Mouse (Mus musculus) limb, embryonic 11.5 days (tissue): ENCODE data around the gene Rap1b. TPM values are rescaled to one million over a fixed set of nuclear protein-coding genes. Genes with fewer than 3 reads are reported as not detected.

Experiments
- ATAC-seq: fragments of 200-750 bp; cut with Nextera tagmentation; 2 replicates; pipeline ENCODE4 v1.8.0; 2017; ENCODE audit warnings: low read depth; ENCODE audit not compliant: insufficient number of reproducible peaks, low FRiP score, low TSS enrichment
- DNase-seq: peaks from one replicate; pipeline ENCODE4 v3.0.0-alpha.2; 2015; ENCODE audit warnings: low spot score
- H3K27ac ChIP-seq: fragments of 300-500 bp; sonication (generic); replicated peaks from 2 replicates; pipeline ENCODE4 v1.5.1; 2014; ENCODE audit warnings: low read depth, mild to moderate bottlenecking, low read length
- H3K27me3 ChIP-seq: fragments of 300-500 bp; sonication (generic); 2 replicates; pipeline ENCODE4 v1.6.1; 2014; ENCODE audit warnings: mild to moderate bottlenecking, low read length, mixed read lengths; ENCODE audit not compliant: control insufficient read depth, insufficient read depth
- H3K36me3 ChIP-seq: fragments of 300-500 bp; sonication (generic); 2 replicates; pipeline ENCODE4 v1.6.1; 2014; ENCODE audit warnings: mild to moderate bottlenecking, low read length, moderate library complexity, mixed read lengths; ENCODE audit not compliant: control insufficient read depth, insufficient read depth
- H3K4me1 ChIP-seq: fragments of 300-500 bp; sonication (generic); 2 replicates; pipeline ENCODE4 v1.6.1; 2014; ENCODE audit warnings: low read length, mixed read lengths; ENCODE audit not compliant: control insufficient read depth, insufficient read depth
- H3K4me2 ChIP-seq: fragments of 300-500 bp; sonication (generic); 2 replicates; pipeline ENCODE4 v1.6.1; 2014; ENCODE audit warnings: low read depth, mild to moderate bottlenecking, moderate library complexity; ENCODE audit not compliant: severe bottlenecking
- H3K4me3 ChIP-seq: fragments of 300-500 bp; sonication (generic); 2 replicates; pipeline ENCODE4 v1.5.1; 2014; ENCODE audit warnings: low read depth, low read length
- H3K9ac ChIP-seq: fragments of 300-500 bp; sonication (generic); 2 replicates; pipeline ENCODE4 v1.6.1; 2014; ENCODE audit warnings: mild to moderate bottlenecking, low read length
- H3K9me3 ChIP-seq: fragments of 300-500 bp; sonication (generic); 2 replicates; pipeline ENCODE4 v1.6.1; 2016; ENCODE audit warnings: low read length; ENCODE audit not compliant: control insufficient read depth
- WGBS: fragments of 180-500 bp; shearing (Covaris S2); extraction: QIAGEN DNeasy Blood & Tissue Kit; methylation state at CpG from one replicate; pipeline ENCODE4 v1.1.7; 2014; 5-methylcytosine and 5-hydroxymethylcytosine counted together
- polyA plus RNA-seq: library from polyadenylated mRNA; unstranded; fragments of >200 nt; fragmentation: Nextera tagmentation; extraction: Ambion mirVana; gene quantifications from 2 replicates; pipeline ENCODE4 v1.2.1, GENCODE M21; 2014

The Rap1b gene
- polyA plus RNA-seq, 1 experiment from 2014 or later = 167 TPM

DNA sequence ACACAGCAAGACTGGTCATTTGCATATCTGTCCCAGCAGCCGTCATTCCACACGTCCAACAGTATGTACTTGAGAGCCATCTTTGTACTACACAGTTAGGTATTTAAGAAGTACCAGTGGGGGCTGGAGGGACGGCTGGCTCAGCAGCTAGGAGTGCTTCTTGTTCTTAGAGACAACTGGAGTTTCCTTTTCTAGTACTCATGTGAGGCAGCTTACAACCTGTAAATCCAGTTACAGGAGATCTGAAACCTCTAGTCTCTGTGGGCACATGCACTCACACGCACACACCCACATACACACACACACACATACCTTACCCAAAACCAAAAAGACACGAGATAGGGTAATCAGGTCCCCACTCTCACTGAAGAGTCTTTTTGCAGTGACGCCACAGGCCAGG lies 18.9 kb upstream of the Rap1b start:
- Histone ChIP-seq H3K9ac (no peak overlapping the region), H3K4me1 (no peaks in the 10 kb centered on the region), H3K27ac (no peak overlapping the region), H3K4me3 (no peak overlapping the region), H3K4me2 (no peak overlapping the region), H3K9me3 (no peaks in the 10 kb centered on the region), H3K27me3 (no peaks in the 10 kb centered on the region), H3K36me3 (no peaks in the 10 kb centered on the region)
- ATAC-seq = no peak
- WGBS = 83% methylated on average over 6 of the region's 6 CpGs
- DNase-seq = no peak

- no peak overlapping the region for H3K27ac ChIP-seq
- 87% methylated on average over 3 of the region's 4 CpGs for WGBS
- no peak for DNase-seq
These were observed 18.4 kb upstream of the Rap1b start for GRCm38 (mm10) chr10:117864251-117864650.

DNA sequence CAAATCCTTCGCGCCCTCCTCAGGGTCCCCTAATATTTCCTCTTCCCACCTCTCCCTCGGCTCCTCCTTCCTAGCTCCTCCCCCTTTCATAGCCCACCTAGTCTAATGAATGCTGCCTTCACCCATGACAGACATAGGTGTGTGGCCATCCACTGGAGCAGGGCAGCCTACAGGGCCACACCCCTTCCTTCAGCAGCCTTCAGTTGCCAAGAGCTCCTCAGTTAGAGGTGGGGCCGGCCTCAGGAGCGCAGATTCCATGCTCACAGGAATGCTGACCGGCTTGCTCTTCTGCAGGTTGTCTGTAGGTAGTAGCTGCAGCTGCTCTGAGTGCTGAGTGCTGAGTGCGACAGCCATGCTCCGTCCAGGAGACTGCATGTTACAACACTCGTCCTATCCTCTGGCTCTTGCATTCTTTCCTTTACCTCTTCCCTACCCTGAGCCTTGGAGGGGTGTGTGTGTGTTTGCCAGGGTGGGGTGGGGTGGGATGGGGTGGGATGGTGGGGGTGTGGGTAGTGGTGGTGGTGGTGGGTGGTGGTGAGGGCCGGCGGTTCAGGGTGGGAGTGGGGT lies 16.3 kb upstream of the Rap1b start:
- no peak overlapping the region for H3K4me3 ChIP-seq
- no peak overlapping the region for H3K4me2 ChIP-seq
- H3K9ac ChIP-seq = no peak overlapping the region
- no peaks in the 10 kb centered on the region for H3K36me3 ChIP-seq
- H3K9me3 ChIP-seq = no peaks in the 10 kb centered on the region
- no peak overlapping the region for H3K27ac ChIP-seq
- H3K27me3 ChIP-seq = no peaks in the 10 kb centered on the region
- 66% methylated on average over 11 of the region's 11 CpGs for WGBS
- ATAC-seq (peak; percentile 70; the same call in 1 of the 2 replicates), DNase-seq (no peak)
- no peaks in the 10 kb centered on the region for H3K4me1 ChIP-seq

More at GRCm38 (mm10) chr10:117864251-117864650, 18.4 kb upstream of the Rap1b start:
- no peaks in the 10 kb centered on the region for H3K27me3 ChIP-seq
- no peaks in the 10 kb centered on the region for H3K36me3 ChIP-seq
- ATAC-seq = no peak
- H3K9ac ChIP-seq = no peak overlapping the region
- H3K4me1 ChIP-seq = no peaks in the 10 kb centered on the region
- H3K9me3 ChIP-seq = no peaks in the 10 kb centered on the region
- H3K4me2 ChIP-seq = no peak overlapping the region
- no peak overlapping the region for H3K4me3 ChIP-seq

DNA sequence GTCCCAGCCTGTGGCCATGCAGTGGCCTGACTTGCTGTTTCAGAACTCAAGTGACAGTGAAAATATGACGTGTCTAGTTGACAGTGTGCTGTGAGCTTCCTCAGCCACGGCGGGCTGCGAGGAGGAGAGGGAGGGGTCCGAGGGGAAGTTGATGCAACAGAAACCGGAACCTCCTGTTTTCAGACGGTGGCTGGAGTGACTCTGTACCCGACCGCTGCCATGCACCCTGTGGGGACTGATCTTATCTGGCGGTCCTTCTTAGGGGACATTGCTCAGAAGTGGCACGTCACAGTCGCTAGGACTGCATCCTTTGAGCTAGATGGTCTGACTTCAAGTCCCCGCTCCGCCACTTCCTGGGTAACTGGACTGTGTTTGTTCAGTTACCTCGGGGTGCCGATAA lies 15.1 kb upstream of the Rap1b start:
- Histone ChIP-seq H3K9ac (no peak overlapping the region), H3K27me3 (no peaks in the 10 kb centered on the region), H3K36me3 (no peaks in the 10 kb centered on the region), H3K4me2 (no peak overlapping the region), H3K4me1 (no peaks in the 10 kb centered on the region), H3K27ac (no peak overlapping the region), H3K9me3 (no peaks in the 10 kb centered on the region), H3K4me3 (no peak overlapping the region)
- 82% methylated on average over 16 of the region's 16 CpGs for WGBS
- ATAC-seq = no peak
- no peak for DNase-seq

- no peaks in the 10 kb centered on the region for H3K27me3 ChIP-seq
- no peaks in the 10 kb centered on the region for H3K36me3 ChIP-seq
- H3K4me3 ChIP-seq = no peak overlapping the region
- DNase-seq (no peak), ATAC-seq (no peak)
- H3K4me2 ChIP-seq = no peak overlapping the region
- H3K4me1 ChIP-seq = no peaks in the 10 kb centered on the region
- no peaks in the 10 kb centered on the region for H3K9me3 ChIP-seq
- H3K27ac ChIP-seq = no peak overlapping the region
- 88% methylated on average over 7 of the region's 7 CpGs for WGBS
- no peak overlapping the region for H3K9ac ChIP-seq
These were observed 14.5 kb upstream of the Rap1b start for GRCm38 (mm10) chr10:117860361-117860760.

DNA sequence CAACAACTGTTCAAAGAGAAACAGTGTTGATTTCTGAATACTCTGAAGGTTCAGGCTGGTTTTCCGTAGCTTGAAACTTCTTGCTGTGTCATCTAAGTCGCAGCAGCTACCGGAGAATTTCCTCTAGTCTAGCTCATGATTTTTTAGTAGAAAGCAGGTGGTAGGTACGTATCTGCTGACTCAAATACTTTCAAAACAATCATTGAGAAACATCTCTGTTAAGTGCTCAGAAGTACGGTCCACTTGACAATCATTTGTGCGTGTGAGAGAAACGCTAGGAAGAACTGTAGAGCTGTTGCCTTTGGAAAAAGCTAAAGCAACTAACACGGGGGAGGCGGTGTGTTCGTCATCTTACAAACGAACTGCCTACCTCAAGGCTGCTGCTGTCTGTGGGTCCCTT lies 14.0 kb upstream of the Rap1b start:
- Histone ChIP-seq H3K9me3 (no peaks in the 10 kb centered on the region), H3K36me3 (no peaks in the 10 kb centered on the region), H3K9ac (no peak overlapping the region), H3K4me2 (no peak overlapping the region), H3K27ac (no peak overlapping the region), H3K27me3 (no peaks in the 10 kb centered on the region), H3K4me3 (no peak overlapping the region), H3K4me1 (no peaks in the 10 kb centered on the region)
- WGBS = 91% methylated on average over 11 of the region's 11 CpGs
- ATAC-seq (no peak), DNase-seq (no peak)

DNA sequence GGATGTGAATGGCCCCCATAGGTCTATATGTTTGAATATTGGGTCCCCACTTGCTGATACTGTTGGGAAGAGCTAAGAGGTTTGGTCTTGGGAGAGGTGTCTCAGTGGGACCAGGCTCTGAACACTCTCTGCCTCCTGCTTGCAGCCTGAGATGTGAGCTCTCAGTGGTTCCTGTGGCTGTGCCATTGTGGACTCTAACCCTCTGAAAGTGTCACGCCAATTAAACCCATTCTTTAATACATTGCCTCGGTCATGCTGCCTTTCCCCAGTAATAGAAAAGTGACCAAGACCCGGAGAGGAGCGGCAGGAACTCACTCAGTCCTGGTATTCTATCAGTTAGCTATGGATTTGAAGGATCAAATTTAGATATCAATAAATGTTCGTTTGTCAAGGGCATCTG lies 12.4 kb upstream of the Rap1b start:
- ATAC-seq (no peak), DNase-seq (no peak)
- Histone ChIP-seq H3K4me3 (no peak overlapping the region), H3K27me3 (no peaks in the 10 kb centered on the region), H3K4me1 (no peaks in the 10 kb centered on the region), H3K36me3 (no peaks in the 10 kb centered on the region), H3K27ac (no peak overlapping the region), H3K9me3 (no peaks in the 10 kb centered on the region), H3K4me2 (no peak overlapping the region), H3K9ac (no peak overlapping the region)
- WGBS = 87% methylated on average over 5 of the region's 5 CpGs

GRCm38 (mm10) chr10:117856001-117856720 lies 10.3 kb upstream of the Rap1b start:
- no peak for DNase-seq
- Histone ChIP-seq H3K4me1 (no peaks in the 10 kb centered on the region), H3K9ac (no peak overlapping the region), H3K27ac (no peak overlapping the region), H3K4me3 (no peak overlapping the region), H3K9me3 (no peaks in the 10 kb centered on the region), H3K36me3 (no peaks in the 10 kb centered on the region), H3K4me2 (no peak overlapping the region), H3K27me3 (no peaks in the 10 kb centered on the region)
- WGBS = 82% methylated on average over 8 of the region's 8 CpGs
- no peak for ATAC-seq
